Mouse (Mus musculus): ENCODE results near the gene Myg1.

DNA sequence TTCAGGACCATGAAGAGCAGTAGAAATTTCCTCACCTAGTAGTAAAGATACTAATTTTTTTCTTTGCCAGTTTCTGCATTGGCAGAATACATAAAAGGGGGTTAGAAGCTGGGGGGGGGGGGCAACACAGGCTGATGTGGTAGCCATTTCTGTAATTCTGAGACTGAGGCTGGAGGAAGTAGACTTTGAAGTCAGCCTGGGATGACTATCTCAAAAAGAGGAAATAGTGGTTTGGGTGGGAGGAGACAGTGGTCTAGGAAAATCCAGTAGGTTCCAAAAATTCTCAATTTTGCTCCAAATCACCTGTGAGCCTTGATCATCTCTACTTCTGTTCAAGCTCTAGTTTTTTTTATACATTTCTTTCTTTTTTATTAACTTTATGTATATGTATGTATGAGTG is 20.0 kb upstream of the Myg1 start:
- TF ChIP-seq CTCF (IDR thresholded peaks at IDR 0.05; ENCODE audit: insufficient read depth, low read depth, low read length): no peak
- TF ChIP-seq POLR2A (IDR thresholded peaks at IDR 0.05; ENCODE audit: insufficient read depth, low read depth, low read length): no peak
